Mouse (Mus musculus) brain, embryonic 18.5 days (tissue): ENCODE data around the gene Osbpl6.
"Not testable (repeated sequence)": the region's sequence is repeated elsewhere in the genome, so short reads cannot be mapped to it uniquely, and the experiment has no call there.

Experiments
- DNase-seq: peaks from one replicate; pipeline ENCODE4 v3.0.0-alpha.2; 2012; ENCODE audit warnings: low read depth, low spot score

Gene Osbpl6

GRCm38 (mm10) chr2:76563862-76564261 is 157.6 kb downstream of the Osbpl6 start:
- no peak for DNase-seq

GRCm38 (mm10) chr2:76566933-76567551 is 160.7 kb downstream of the Osbpl6 start:
- DNase-seq = no peak

GRCm38 (mm10) chr2:76571543-76571942 is 165.2 kb downstream of the Osbpl6 start:
- DNase-seq = no peak

- DNase-seq = peak; percentile 64
Measured at GRCm38 (mm10) chr2:76578911-76579310, 172.6 kb downstream of the Osbpl6 start.

GRCm38 (mm10) chr2:76585090-76585489 is 178.8 kb downstream of the Osbpl6 start:
- DNase-seq = no peak

GRCm38 (mm10) chr2:76586906-76587305 is 180.6 kb downstream of the Osbpl6 start:
- no peak for DNase-seq

- DNase-seq = no peak
Measured at GRCm38 (mm10) chr2:76590221-76590620, 183.9 kb downstream of the Osbpl6 start.

GRCm38 (mm10) chr2:76592401-76592924 is 186.2 kb downstream of the Osbpl6 start:
- no peak for DNase-seq

- no peak for DNase-seq
Measured at GRCm38 (mm10) chr2:76597521-76597920, 191.2 kb downstream of the Osbpl6 start.

- no peak for DNase-seq
Measured at GRCm38 (mm10) chr2:76599214-76599613, 192.9 kb downstream of the Osbpl6 start.

GRCm38 (mm10) chr2:76602256-76602655 is 195.9 kb downstream of the Osbpl6 start:
- DNase-seq = no peak

GRCm38 (mm10) chr2:76606704-76607103 is 200.4 kb downstream of the Osbpl6 start:
- no peak for DNase-seq

- DNase-seq = no peak
Measured at GRCm38 (mm10) chr2:76610326-76611104, 204.2 kb downstream of the Osbpl6 start.

GRCm38 (mm10) chr2:76611996-76612395 is 205.7 kb downstream of the Osbpl6 start:
- no peak for DNase-seq

GRCm38 (mm10) chr2:76618078-76618477 is 211.8 kb downstream of the Osbpl6 start:
- peak; percentile 50 for DNase-seq

- no peak for DNase-seq
Measured at GRCm38 (mm10) chr2:76620188-76620587, 213.9 kb downstream of the Osbpl6 start.

- DNase-seq = no peak
Measured at GRCm38 (mm10) chr2:76621724-76622123, 215.4 kb downstream of the Osbpl6 start.

GRCm38 (mm10) chr2:76622316-76622715 is 216.0 kb downstream of the Osbpl6 start:
- DNase-seq = not testable (repeated sequence)

GRCm38 (mm10) chr2:76630293-76630692 is 224.0 kb downstream of the Osbpl6 start:
- DNase-seq = no peak

- no peak for DNase-seq
Measured at GRCm38 (mm10) chr2:76631600-76631999, 225.3 kb downstream of the Osbpl6 start.

- no peak for DNase-seq
Measured at GRCm38 (mm10) chr2:76639637-76640036, 233.3 kb downstream of the Osbpl6 start.

GRCm38 (mm10) chr2:76643801-76644200 is 237.5 kb downstream of the Osbpl6 start:
- DNase-seq = no peak

- DNase-seq = no peak
Measured at GRCm38 (mm10) chr2:76647441-76647869, 241.1 kb downstream of the Osbpl6 start.
